Comparison of ENCODE assay signal across 10 mouse cellular contexts in genomic region chr4:43728576-43728954, GRCm38 (mm10). TPM values are rescaled to one million over a fixed set of nuclear protein-coding genes. Genes with fewer than 3 reads are reported as not detected.
DNase-seq lines count a peak whose midpoint lies in the region; ATAC-seq lines count a peak whose summit lies in the region.
"Had no signal": no experiment of that assay in that cellular context is flagged by ENCODE, and none has a peak within 500 bp of the region (broad histone marks: within the 10 kb centered on the region; RNA-seq: fewer than 3 reads in every experiment).

No protein-coding gene starts in this region.

- WGBS in neural tube, embryonic 13.5 days: 73% methylated on average over 5 of the region's 5 CpGs
- WGBS in heart, embryonic 14.5 days: 0% methylated on average over 5 of the region's 5 CpGs
- WGBS in limb, embryonic 10.5 days: 58% methylated on average over 5 of the region's 5 CpGs
- WGBS in stomach, embryonic 16.5 days: 10% methylated on average over 5 of the region's 5 CpGs
- WGBS in midbrain, embryonic 10.5 days: 75% methylated on average over 5 of the region's 5 CpGs

- no peak overlapping the region for H3K4me3 ChIP-seq in neural tube, embryonic 13.5 days
- H3K4me3 ChIP-seq in heart, embryonic 14.5 days (ENCODE audit: control insufficient read depth in 1 of 2, insufficient read depth in 1 of 2, low read depth in 1 of 2, low read length in 2 of 2): no peak overlapping the region
- H3K4me3 ChIP-seq in limb, embryonic 10.5 days: no peak overlapping the region
- no peak overlapping the region for H3K4me3 ChIP-seq in stomach, embryonic 16.5 days (replicated peaks; ENCODE audit: low read length)
- H3K4me3 ChIP-seq in midbrain, embryonic 10.5 days: no peak overlapping the region

- no peaks in the 10 kb centered on the region for H3K36me3 ChIP-seq in neural tube, embryonic 13.5 days
- no peaks in the 10 kb centered on the region for H3K36me3 ChIP-seq in heart, embryonic 14.5 days (ENCODE audit: control insufficient read depth, insufficient read depth, low read length)
- no peaks in the 10 kb centered on the region for H3K36me3 ChIP-seq in limb, embryonic 10.5 days
- H3K36me3 ChIP-seq in stomach, embryonic 16.5 days (ENCODE audit: control insufficient read depth, insufficient read depth, low read length): no peaks in the 10 kb centered on the region
- H3K36me3 ChIP-seq in midbrain, embryonic 10.5 days: no peaks in the 10 kb centered on the region

- ATAC-seq in neural tube, embryonic 13.5 days (ENCODE audit: low read depth): no peak
- ATAC-seq in heart, embryonic 14.5 days (ENCODE audit: insufficient number of reproducible peaks, insufficient read depth, low FRiP score, low read depth): peak; percentile 53
- peak; percentile 74; the same call in 1 of the 2 replicates for ATAC-seq in stomach, embryonic 16.5 days (ENCODE audit: insufficient read depth, low FRiP score)

- DNase-seq in neural tube, embryonic 10.5 days (ENCODE audit: extremely low spot score, low spot score): no peak
- no peak for DNase-seq in limb, embryonic 10.5 days (ENCODE audit: low spot score)
- DNase-seq in layer of hippocampus, adult 8-10 months (ENCODE audit: low spot score in 2 of 2): no peak
- DNase-seq in T-cell, adult 2 months (ENCODE audit: low spot score): no peak
- DNase-seq in midbrain, embryonic 10.5 days (ENCODE audit: low spot score): no peak

- peaks cover 8% of the 10 kb centered on the region; the same call in 1 of the 2 replicates for H3K4me1 ChIP-seq in neural tube, embryonic 13.5 days (replicated peaks)
- H3K4me1 ChIP-seq in heart, embryonic 14.5 days (ENCODE audit: control insufficient read depth in 2 of 2, insufficient read depth in 2 of 2, low read length in 2 of 2): peaks cover 51 to 56% of the 10 kb centered on the region in 2 experiments
- H3K4me1 ChIP-seq in limb, embryonic 10.5 days: peaks cover 26% of the 10 kb centered on the region
- peaks cover 45% of the 10 kb centered on the region for H3K4me1 ChIP-seq in stomach, embryonic 16.5 days (ENCODE audit: control insufficient read depth, insufficient read depth, low read length)
- H3K4me1 ChIP-seq in midbrain, embryonic 10.5 days: 0 out of 2 replicates have a peak, but pooled peaks cover 3% of the 10 kb centered on the region

- H3K9ac ChIP-seq in neural tube, embryonic 13.5 days: no peak overlapping the region
- peak overlapping the region; percentile 18 for H3K9ac ChIP-seq in heart, embryonic 14.5 days (ENCODE audit: low read length)
- peak overlapping the region; percentile 13; the same call in 1 of the 2 replicates for H3K9ac ChIP-seq in stomach, embryonic 16.5 days (ENCODE audit: low read length)

- no peak overlapping the region for H3K4me2 ChIP-seq in neural tube, embryonic 13.5 days
- peak overlapping the region; percentile 43 for H3K4me2 ChIP-seq in heart, embryonic 14.5 days (ENCODE audit: low read length)
- peak overlapping the region; percentile 4; the same call in 1 of the 2 replicates for H3K4me2 ChIP-seq in stomach, embryonic 16.5 days (ENCODE audit: low read depth, low read length)

- 0 out of 2 replicates have a peak overlapping the region, but pooled peaks have one; percentile 5 for H3K27ac ChIP-seq in neural tube, embryonic 13.5 days (replicated peaks)
- H3K27ac ChIP-seq in heart, embryonic 14.5 days (replicated peaks in 1 of 2; ENCODE audit: control insufficient read depth in 1 of 2, insufficient read depth in 1 of 2, low read depth in 2 of 2, low read length in 2 of 2): peak overlapping the region; percentile 80 to 83
- H3K27ac ChIP-seq in limb, embryonic 10.5 days: peak overlapping the region; percentile 36; the same call in 1 of the 2 replicates
- H3K27ac ChIP-seq in stomach, embryonic 16.5 days (ENCODE audit: low read length): peak overlapping the region; percentile 90
- no peak overlapping the region for H3K27ac ChIP-seq in midbrain, embryonic 10.5 days (replicated peaks)

- no peaks in the 10 kb centered on the region for H3K9me3 ChIP-seq in neural tube, embryonic 13.5 days
- no peaks in the 10 kb centered on the region for H3K9me3 ChIP-seq in heart, embryonic 14.5 days (ENCODE audit: control insufficient read depth, low read length)
- no peaks in the 10 kb centered on the region for H3K9me3 ChIP-seq in limb, embryonic 10.5 days (replicated peaks)
- no peaks in the 10 kb centered on the region for H3K9me3 ChIP-seq in stomach, embryonic 16.5 days (replicated peaks; ENCODE audit: control insufficient read depth, low read length)
- no peaks in the 10 kb centered on the region for H3K9me3 ChIP-seq in midbrain, embryonic 10.5 days (replicated peaks)

- H3K27me3 ChIP-seq in neural tube, embryonic 13.5 days: no peaks in the 10 kb centered on the region
- H3K27me3 ChIP-seq in heart, embryonic 14.5 days (ENCODE audit: control insufficient read depth, insufficient read depth, low read length): no peaks in the 10 kb centered on the region
- H3K27me3 ChIP-seq in limb, embryonic 10.5 days (ENCODE audit: low read depth, poor library complexity, severe bottlenecking): 0 out of 2 replicates have a peak, but pooled peaks cover 10% of the 10 kb centered on the region
- no peaks in the 10 kb centered on the region for H3K27me3 ChIP-seq in stomach, embryonic 16.5 days (ENCODE audit: control insufficient read depth, insufficient read depth, low read length)
- H3K27me3 ChIP-seq in midbrain, embryonic 10.5 days (ENCODE audit: low read depth, poor library complexity, severe bottlenecking): no peaks in the 10 kb centered on the region

RNA-seq across cellular contexts. Expression of gene Spaar, which starts 1.3 kb away (rescaled TPM):
- not detected in 2 replicates for polyA plus RNA-seq in neural tube, embryonic 13.5 days (2015; fragmentation: Nextera tagmentation; extraction: Ambion mirVana)
- polyA plus RNA-seq in heart, embryonic 14.5 days (2014; fragmentation: Nextera tagmentation; extraction: Ambion mirVana): 0.23 and 0.42 TPM in 2 replicates
- 0.05 and 0.10 TPM in 2 replicates for polyA plus RNA-seq in limb, embryonic 10.5 days (2016; fragmentation: Nextera tagmentation; extraction: Ambion mirVana)
- polyA plus RNA-seq in stomach, embryonic 16.5 days (2015; fragmentation: Nextera tagmentation; extraction: Ambion mirVana): 0.05 and 0.06 TPM in 2 replicates
- 1 to 10 TPM in 2 of 4 experiments, under 1 TPM in 2; 0.50 to 1.2 (median 0.94) TPM for total RNA-seq in layer of hippocampus, adult 8-10 months (2022)
- 0.02 TPM in 1 of 2 replicates, not detected in the other for polyA plus RNA-seq in midbrain, embryonic 10.5 days (2016; fragmentation: Nextera tagmentation; extraction: Ambion mirVana)
- total RNA-seq: CH12.LX; common myeloid progenitor, adult 5-6 weeks had no signal

RNA-seq across cellular contexts. Expression of gene Hrct1, which starts 1.6 kb away (rescaled TPM):
- 0.43 and 0.47 TPM in 2 replicates for polyA plus RNA-seq in neural tube, embryonic 13.5 days (2015; fragmentation: Nextera tagmentation; extraction: Ambion mirVana)
- 0.81 and 1.5 TPM in 2 replicates for polyA plus RNA-seq in heart, embryonic 14.5 days (2014; fragmentation: Nextera tagmentation; extraction: Ambion mirVana)
- polyA plus RNA-seq in limb, embryonic 10.5 days (2016; fragmentation: Nextera tagmentation; extraction: Ambion mirVana): 0.35 and 0.40 TPM in 2 replicates
- polyA plus RNA-seq in stomach, embryonic 16.5 days (2015; fragmentation: Nextera tagmentation; extraction: Ambion mirVana): 1.6 and 2.2 TPM in 2 replicates
- total RNA-seq in layer of hippocampus, adult 8-10 months (2022): 1 to 10 TPM in 2 of 4 experiments, under 1 TPM in 2; 0.53 to 1.3 (median 0.93) TPM
- 0.21 TPM in 1 of 2 replicates, not detected in the other for polyA plus RNA-seq in midbrain, embryonic 10.5 days (2016; fragmentation: Nextera tagmentation; extraction: Ambion mirVana)
- total RNA-seq: CH12.LX; common myeloid progenitor, adult 5-6 weeks had no signal

RNA-seq across cellular contexts. Expression of gene Olfr71, which starts 18.5 kb away (rescaled TPM):
- 0.14 TPM in 1 of 2 replicates, not detected in the other for polyA plus RNA-seq in neural tube, embryonic 13.5 days (2015; fragmentation: Nextera tagmentation; extraction: Ambion mirVana)
- not detected in 2 replicates for polyA plus RNA-seq in heart, embryonic 14.5 days (2014; fragmentation: Nextera tagmentation; extraction: Ambion mirVana)
- polyA plus RNA-seq in limb, embryonic 10.5 days (2016; fragmentation: Nextera tagmentation; extraction: Ambion mirVana): not detected in 2 replicates
- not detected in 2 replicates for polyA plus RNA-seq in stomach, embryonic 16.5 days (2015; fragmentation: Nextera tagmentation; extraction: Ambion mirVana)
- not detected for total RNA-seq in layer of hippocampus, adult 8-10 months (2022)
- not detected in 2 replicates for polyA plus RNA-seq in midbrain, embryonic 10.5 days (2016; fragmentation: Nextera tagmentation; extraction: Ambion mirVana)
- total RNA-seq: CH12.LX; common myeloid progenitor, adult 5-6 weeks had no signal

RNA-seq across cellular contexts. Expression of gene Olfr70, which starts 28.0 kb away (rescaled TPM):
- not detected in 2 replicates for polyA plus RNA-seq in neural tube, embryonic 13.5 days (2015; fragmentation: Nextera tagmentation; extraction: Ambion mirVana)
- polyA plus RNA-seq in heart, embryonic 14.5 days (2014; fragmentation: Nextera tagmentation; extraction: Ambion mirVana): not detected in 2 replicates
- polyA plus RNA-seq in limb, embryonic 10.5 days (2016; fragmentation: Nextera tagmentation; extraction: Ambion mirVana): not detected in 2 replicates
- not detected in 2 replicates for polyA plus RNA-seq in stomach, embryonic 16.5 days (2015; fragmentation: Nextera tagmentation; extraction: Ambion mirVana)
- total RNA-seq in layer of hippocampus, adult 8-10 months (2022): not detected
- not detected in 2 replicates for polyA plus RNA-seq in midbrain, embryonic 10.5 days (2016; fragmentation: Nextera tagmentation; extraction: Ambion mirVana)
- total RNA-seq: CH12.LX; common myeloid progenitor, adult 5-6 weeks had no signal

RNA-seq across cellular contexts. Expression of gene Olfr159, which starts 42.2 kb away (rescaled TPM):
- polyA plus RNA-seq in neural tube, embryonic 13.5 days (2015; fragmentation: Nextera tagmentation; extraction: Ambion mirVana): not detected in 2 replicates
- not detected in 2 replicates for polyA plus RNA-seq in heart, embryonic 14.5 days (2014; fragmentation: Nextera tagmentation; extraction: Ambion mirVana)
- not detected in 2 replicates for polyA plus RNA-seq in limb, embryonic 10.5 days (2016; fragmentation: Nextera tagmentation; extraction: Ambion mirVana)
- not detected in 2 replicates for polyA plus RNA-seq in stomach, embryonic 16.5 days (2015; fragmentation: Nextera tagmentation; extraction: Ambion mirVana)
- not detected for total RNA-seq in layer of hippocampus, adult 8-10 months (2022)
- polyA plus RNA-seq in midbrain, embryonic 10.5 days (2016; fragmentation: Nextera tagmentation; extraction: Ambion mirVana): not detected in 2 replicates
- total RNA-seq: CH12.LX; common myeloid progenitor, adult 5-6 weeks had no signal
